Mouse (Mus musculus): ENCODE results near the gene Olfr134. TPM values are rescaled to one million over a fixed set of nuclear protein-coding genes. Genes with fewer than 3 reads are reported as not detected.

Olfr134 gene
- not detected in 2 replicates for polyA plus RNA-seq (2012)

GRCm38 (mm10) chr17:38171088-38171487 is at the start of gene Olfr134:
TSS of gene Olfr134 (plus strand) at chr17:38171388.

GRCm38 (mm10) chr17:38134426-38134825 is 36.8 kb upstream of the Olfr134 start, which contains the start of gene Olfr132:
TSS of gene Olfr132 (minus strand) at chr17:38134526.

GRCm38 (mm10) chr17:38144981-38145380 is 26.2 kb upstream of the Olfr134 start, which contains the start of gene Olfr133:
TSS of gene Olfr133 (plus strand) at chr17:38145281.

GRCm38 (mm10) chr17:38204035-38204434 is 32.8 kb downstream of the Olfr134 start, which contains the start of gene Olfr135:
TSS of gene Olfr135 (plus strand) at chr17:38204335.

Other genes with a start within 250 kb of the Olfr134 start
- gene Olfr761, start 218.3 kb upstream of the Olfr134 start, polyA plus RNA-seq (2012) = not detected in 2 replicates
- gene Olfr129, start 111.3 kb upstream of the Olfr134 start, polyA plus RNA-seq (2012) = not detected in 2 replicates
- not detected in 2 replicates for gene Olfr130, start 107.5 kb upstream of the Olfr134 start, polyA plus RNA-seq (2012)
- gene Olfr131, start 82.7 kb upstream of the Olfr134 start, polyA plus RNA-seq (2012) = not detected in 2 replicates
- gene Olfr132, start 36.9 kb upstream of the Olfr134 start, polyA plus RNA-seq (2012) = not detected in 2 replicates
- not detected in 2 replicates for gene Olfr133, start 26.1 kb upstream of the Olfr134 start, polyA plus RNA-seq (2012)
- gene Olfr135, start 32.9 kb downstream of the Olfr134 start, polyA plus RNA-seq (2012) = not detected in 2 replicates
- gene Olfr138, start 89.6 kb downstream of the Olfr134 start, polyA plus RNA-seq (2012) = not detected in 2 replicates
- gene Olfr137, start 136.2 kb downstream of the Olfr134 start, polyA plus RNA-seq (2012) = not detected in 2 replicates
- not detected in 2 replicates for gene Olfr136, start 158.4 kb downstream of the Olfr134 start, polyA plus RNA-seq (2012)
- gene Esp36, start 248.8 kb downstream of the Olfr134 start, polyA plus RNA-seq (2012) = not detected in 2 replicates

Measured in megakaryocyte-erythroid progenitor cell, adult 5 weeks (primary cell).